ENCODE assay signal across 13 mouse cellular contexts in the genomic region with DNA sequence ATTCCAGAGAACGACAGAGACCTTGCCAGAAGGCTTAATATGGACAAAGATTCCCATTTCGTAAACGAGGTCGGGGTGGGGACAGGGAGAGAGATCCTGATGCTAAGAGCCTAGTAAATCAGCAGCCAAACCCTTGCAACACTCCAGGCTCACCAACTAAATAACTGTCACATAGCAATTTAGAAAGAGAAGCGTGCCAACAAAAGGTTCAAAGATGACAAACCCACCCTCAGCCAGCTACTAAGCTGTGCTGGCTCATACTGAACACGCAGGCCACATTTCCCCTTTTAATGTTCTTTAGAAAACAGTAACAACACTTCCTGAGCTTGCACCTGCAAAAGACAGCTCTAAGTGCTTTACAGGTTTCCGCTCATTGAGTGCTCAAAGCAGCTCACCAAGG. TPM values are rescaled to one million over a fixed set of nuclear protein-coding genes. Genes with fewer than 3 reads are reported as not detected.
A peak's percentile ranks its signal among the peaks of the same experiment; 100 is the strongest.
DNase-seq lines count a peak whose midpoint lies in the region; ATAC-seq and TF ChIP-seq lines count a peak whose summit lies in the region.
"Had no signal": no experiment of that assay in that cellular context is flagged by ENCODE, and none has a peak within 500 bp of the region (broad histone marks: within the 10 kb centered on the region; RNA-seq: fewer than 3 reads in every experiment).

No protein-coding gene starts in this region.

- H3K4me3 ChIP-seq in liver, adult 2 months (ENCODE audit: insufficient read depth, low read depth, low read length): no peak overlapping the region
- H3K4me3 ChIP-seq in hindbrain, embryonic 14.5 days (replicated peaks; ENCODE audit: low read length): no peak overlapping the region
- H3K4me3 ChIP-seq in layer of hippocampus, adult 2 months: no peak overlapping the region
- H3K4me3 ChIP-seq: heart, embryonic 15.5 days; megakaryocyte, embryonic 14.5 days; neural tube, embryonic 12.5 days had no signal

- H3K4me1 ChIP-seq in liver, adult 2 months (ENCODE audit: control insufficient read depth, insufficient read depth, low read length): peaks cover 18% of the 10 kb centered on the region
- H3K4me1 ChIP-seq in hindbrain, embryonic 14.5 days (replicated peaks; ENCODE audit: control insufficient read depth, insufficient read depth, low read length): no peaks in the 10 kb centered on the region
- H3K4me1 ChIP-seq: heart, embryonic 15.5 days; megakaryocyte, embryonic 14.5 days; neural tube, embryonic 12.5 days had no signal

- ATAC-seq in hindbrain, embryonic 14.5 days (ENCODE audit: low FRiP score): no peak

- TF ChIP-seq CTCF in liver, adult 2 months (IDR thresholded peaks at IDR 0.05; ENCODE audit: low read depth, low read length): no peak
- no peak for TF ChIP-seq CTCF in layer of hippocampus, adult 2 months (conservative IDR thresholded peaks at IDR 0.05)

- H3K4me2 ChIP-seq in hindbrain, embryonic 14.5 days (replicated peaks): no peak overlapping the region
- H3K4me2 ChIP-seq: heart, embryonic 15.5 days; neural tube, embryonic 12.5 days had no signal

- DNase-seq in liver, adult 2 months (ENCODE audit: extremely low read depth, low read depth, low spot score): peak; percentile 99
- DNase-seq in liver: no peak
- DNase-seq in induced T-regulatory cell, adult 2 months (ENCODE audit: low read depth): peak; percentile 1
- DNase-seq in lung, postnatal 14 days: peak; percentile 28
- peak; percentile 42 for DNase-seq in thymus, postnatal 25 days
- no peak for DNase-seq in hindbrain, embryonic 14.5 days (ENCODE audit: low spot score)
- DNase-seq in layer of hippocampus, adult 2 months (ENCODE audit: low spot score in 2 of 2): no peak
- DNase-seq in spleen, postnatal 36 days (ENCODE audit: low spot score in 2 of 2): no peak
- DNase-seq: cerebellum, adult 9-11 months; right cerebral cortex, postnatal 25 days had no signal

- peak overlapping the region; percentile 45 for H3K9ac ChIP-seq in liver, adult 2 months (ENCODE audit: low read depth, low read length)
- H3K9ac ChIP-seq in hindbrain, embryonic 14.5 days: no peak overlapping the region
- H3K9ac ChIP-seq: heart, embryonic 15.5 days; neural tube, embryonic 12.5 days had no signal

- H3K36me3 ChIP-seq in liver, adult 2 months (ENCODE audit: control insufficient read depth, insufficient read depth, low read length): peaks cover 30% of the 10 kb centered on the region
- no peaks in the 10 kb centered on the region for H3K36me3 ChIP-seq in hindbrain, embryonic 14.5 days (replicated peaks; ENCODE audit: control insufficient read depth, insufficient read depth)
- H3K36me3 ChIP-seq: heart, embryonic 15.5 days; neural tube, embryonic 12.5 days had no signal

- TF ChIP-seq POLR2A in liver, adult 2 months (IDR thresholded peaks at IDR 0.05; ENCODE audit: extremely low read depth, insufficient read depth, low read length): no peak

- H3K9me3 ChIP-seq in hindbrain, embryonic 14.5 days (ENCODE audit: control insufficient read depth, low read length): no peaks in the 10 kb centered on the region
- H3K9me3 ChIP-seq: heart, embryonic 15.5 days; megakaryocyte, embryonic 14.5 days; neural tube, embryonic 12.5 days had no signal

- 22% methylated on average over 7 of the region's 7 CpGs for WGBS in liver, adult 2 months
- WGBS in hindbrain, embryonic 14.5 days: 93% methylated on average over 7 of the region's 7 CpGs

- no peaks in the 10 kb centered on the region for H3K27me3 ChIP-seq in liver, adult 2 months (ENCODE audit: control insufficient read depth, insufficient read depth, low read length)
- H3K27me3 ChIP-seq in hindbrain, embryonic 14.5 days (ENCODE audit: control insufficient read depth, insufficient read depth, low read length): no peaks in the 10 kb centered on the region
- H3K27me3 ChIP-seq: heart, embryonic 15.5 days; megakaryocyte, embryonic 14.5 days; neural tube, embryonic 12.5 days had no signal

- peaks cover 8% of the 10 kb centered on the region; the same call in 1 of the 2 replicates for H3K79me2 ChIP-seq in liver, adult 2 months (ENCODE audit: control insufficient read depth, insufficient read depth, low read length)

- H3K27ac ChIP-seq in liver, adult 2 months (replicated peaks; ENCODE audit: insufficient read depth, low read depth, low read length): peak overlapping the region; percentile 70
- H3K27ac ChIP-seq in hindbrain, embryonic 14.5 days: no peak overlapping the region
- no peak overlapping the region for H3K27ac ChIP-seq in layer of hippocampus, adult 2 months
- H3K27ac ChIP-seq: heart, embryonic 15.5 days; neural tube, embryonic 12.5 days had no signal

RNA-seq across cellular contexts. Expression of a gene that starts 24.3 kb away (rescaled TPM):
- total RNA-seq in liver, adult 2 months (2014; rRNA removed): 332 and 378 TPM in 2 replicates
- 162 and 165 TPM in 2 replicates for polyA plus RNA-seq in liver, adult 2 months (2012; rRNA removed)
- 2.8 and 3.1 TPM in 2 replicates for polyA plus RNA-seq in hindbrain, embryonic 14.5 days (2014; fragmentation: Nextera tagmentation; extraction: Ambion mirVana)
- 1 to 10 TPM; 4.3 to 5.5 TPM for total RNA-seq in layer of hippocampus, adult 2 months (2021)

RNA-seq across cellular contexts. Expression of a gene that starts 51.0 kb away (rescaled TPM):
- 7.7 and 8.5 TPM in 2 replicates for total RNA-seq in liver, adult 2 months (2014; rRNA removed)
- polyA plus RNA-seq in liver, adult 2 months (2012; rRNA removed): 11.1 and 17.2 TPM in 2 replicates
- polyA plus RNA-seq in hindbrain, embryonic 14.5 days (2014; fragmentation: Nextera tagmentation; extraction: Ambion mirVana): 78.4 and 91.7 TPM in 2 replicates
- total RNA-seq in layer of hippocampus, adult 2 months (2021): 10 to 100 TPM; 19.5 to 24.8 TPM

Comparison
In these comparisons a context has a peak if more than half of its experiments do, and no peak if none do; other contexts are left out.
1. DNase-seq: peak in liver, adult 2 months (single experiment), induced T-regulatory cell, adult 2 months (single experiment), lung, postnatal 14 days (single experiment) and thymus, postnatal 25 days (single experiment); none in liver (single experiment), hindbrain, embryonic 14.5 days (single experiment), layer of hippocampus, adult 2 months (0 of 2) and spleen, postnatal 36 days (0 of 2).
2. RNA of a gene that starts 24.3 kb away (total RNA-seq): 332 to 378 TPM in liver, adult 2 months; 4.3 to 5.5 TPM in layer of hippocampus, adult 2 months; every median in the first group is over 10 times any median in the second.